Mouse (Mus musculus): ENCODE data around the gene Mcub. TPM values are rescaled to one million over a fixed set of nuclear protein-coding genes. Genes with fewer than 3 reads are reported as not detected.

The Mcub gene
- polyA plus RNA-seq, 1 experiment from 2014 or later, result 4.1 TPM

DNA sequence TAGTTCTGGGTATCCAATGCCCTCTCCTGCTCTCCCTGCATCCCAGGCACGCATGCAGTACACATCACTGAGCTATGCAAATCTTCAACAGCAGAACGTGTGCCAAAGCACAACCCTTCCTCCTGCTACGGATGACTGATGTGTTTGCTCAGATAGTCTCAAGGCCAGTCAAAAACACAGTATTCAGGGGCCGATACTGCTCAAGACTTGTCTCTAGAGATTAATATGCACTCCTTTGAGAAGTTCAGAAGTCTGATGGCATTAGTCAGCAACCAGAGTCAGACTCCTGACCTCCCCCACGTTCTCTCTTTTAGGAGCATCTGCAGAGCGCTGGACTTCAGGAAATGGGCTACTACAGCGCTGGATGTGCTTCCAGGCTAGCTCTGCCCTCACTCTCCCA lies 28.0 kb upstream of the Mcub start:
- H3K27me3 ChIP-seq (replicated peaks; ENCODE audit: control insufficient read depth, insufficient read depth, low read length), result no peaks in the 10 kb centered on the region
- no peaks in the 10 kb centered on the region for H3K9me3 ChIP-seq (ENCODE audit: control insufficient read depth)
- no peak overlapping the region for H3K27ac ChIP-seq (ENCODE audit: low read depth, low read length)
- H3K36me3 ChIP-seq (ENCODE audit: control insufficient read depth, insufficient read depth), result peaks cover 84% of the 10 kb centered on the region
- TF ChIP-seq CTCF (IDR thresholded peaks at IDR 0.05; ENCODE audit: low read depth), result no peak
- ATAC-seq, result no peak
- H3K4me2 ChIP-seq (replicated peaks; ENCODE audit: low read depth), result no peak overlapping the region
- no peak overlapping the region for H3K4me3 ChIP-seq (ENCODE audit: low read depth, low read length)
- H3K4me1 ChIP-seq (replicated peaks; ENCODE audit: control insufficient read depth, insufficient read depth, low read length), result no peaks in the 10 kb centered on the region
- no peak overlapping the region for H3K9ac ChIP-seq (ENCODE audit: low read depth, low read length)
- 64% methylated on average over 7 of the region's 7 CpGs for WGBS

DNA sequence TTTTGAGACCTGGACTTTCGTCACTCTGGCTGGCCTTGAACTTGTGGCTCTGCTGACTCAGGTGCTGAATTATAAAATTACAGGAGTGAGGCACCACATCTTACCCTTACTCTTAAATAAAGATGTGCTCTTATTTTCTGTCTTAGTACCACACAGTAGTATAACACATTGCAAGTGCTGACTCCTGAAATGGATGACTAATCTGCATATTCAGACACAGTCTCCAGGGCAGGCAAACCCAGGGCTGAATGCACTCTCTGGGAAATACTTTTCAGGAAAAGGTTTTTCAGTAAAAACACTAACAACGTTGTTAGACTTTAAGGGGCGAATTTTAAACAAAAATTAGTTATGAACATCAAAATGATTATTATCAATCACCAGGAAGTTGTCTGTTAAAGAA lies 27.3 kb upstream of the Mcub start:
- no peak overlapping the region for H3K27ac ChIP-seq (ENCODE audit: low read depth, low read length)
- H3K27me3 ChIP-seq (replicated peaks; ENCODE audit: control insufficient read depth, insufficient read depth, low read length), result no peaks in the 10 kb centered on the region
- H3K9ac ChIP-seq (ENCODE audit: low read depth, low read length), result no peak overlapping the region
- H3K4me3 ChIP-seq (ENCODE audit: low read depth, low read length), result no peak overlapping the region
- no peaks in the 10 kb centered on the region for H3K4me1 ChIP-seq (replicated peaks; ENCODE audit: control insufficient read depth, insufficient read depth, low read length)
- ATAC-seq, result no peak
- H3K36me3 ChIP-seq (ENCODE audit: control insufficient read depth, insufficient read depth), result peaks cover 84% of the 10 kb centered on the region
- WGBS, result 75% methylated on average over 3 of the region's 3 CpGs
- no peaks in the 10 kb centered on the region for H3K9me3 ChIP-seq (ENCODE audit: control insufficient read depth)
- TF ChIP-seq CTCF (IDR thresholded peaks at IDR 0.05; ENCODE audit: low read depth), result no peak
- H3K4me2 ChIP-seq (replicated peaks; ENCODE audit: low read depth), result no peak overlapping the region

GRCm38 (mm10) chr3:129987297-129987696 lies 17.3 kb upstream of the Mcub start:
- no peak for TF ChIP-seq CTCF (IDR thresholded peaks at IDR 0.05; ENCODE audit: low read depth)
- WGBS, result 98% methylated on average over 13 of the region's 13 CpGs
- H3K27me3 ChIP-seq (replicated peaks; ENCODE audit: control insufficient read depth, insufficient read depth, low read length), result no peaks in the 10 kb centered on the region
- H3K36me3 ChIP-seq (ENCODE audit: control insufficient read depth, insufficient read depth), result peaks cover 83% of the 10 kb centered on the region
- no peak overlapping the region for H3K9ac ChIP-seq (ENCODE audit: low read depth, low read length)
- no peak overlapping the region for H3K4me3 ChIP-seq (ENCODE audit: low read depth, low read length)
- H3K4me1 ChIP-seq (replicated peaks; ENCODE audit: control insufficient read depth, insufficient read depth, low read length), result no peaks in the 10 kb centered on the region
- H3K9me3 ChIP-seq (ENCODE audit: control insufficient read depth), result no peaks in the 10 kb centered on the region
- H3K4me2 ChIP-seq (replicated peaks; ENCODE audit: low read depth), result no peak overlapping the region
- no peak for ATAC-seq
- no peak overlapping the region for H3K27ac ChIP-seq (ENCODE audit: low read depth, low read length)

DNA sequence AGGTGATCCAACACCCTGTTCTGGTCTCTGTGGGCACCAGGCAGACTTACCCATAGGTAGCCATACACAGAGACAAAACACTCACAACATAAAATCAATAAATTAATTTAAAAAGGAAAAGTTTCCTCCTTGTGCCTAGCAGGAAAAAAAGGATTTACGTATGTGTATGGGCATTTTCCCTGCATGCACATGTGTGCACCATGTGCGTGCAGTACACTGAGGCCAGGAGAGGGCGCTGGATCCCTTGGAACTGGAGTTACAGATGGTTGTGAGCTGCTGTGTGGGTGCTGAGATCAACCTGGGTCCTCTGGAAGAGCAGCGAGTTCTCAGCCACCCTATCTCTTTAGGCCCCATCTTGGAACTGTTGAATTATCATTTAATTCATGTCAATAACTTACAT lies 15.3 kb upstream of the Mcub start:
- H3K4me3 ChIP-seq (ENCODE audit: low read depth, low read length), result no peak overlapping the region
- H3K27ac ChIP-seq (ENCODE audit: low read depth, low read length), result no peak overlapping the region
- H3K9ac ChIP-seq (ENCODE audit: low read depth, low read length), result no peak overlapping the region
- H3K4me2 ChIP-seq (replicated peaks; ENCODE audit: low read depth), result no peak overlapping the region
- no peaks in the 10 kb centered on the region for H3K4me1 ChIP-seq (replicated peaks; ENCODE audit: control insufficient read depth, insufficient read depth, low read length)
- peak; percentile 44 for TF ChIP-seq CTCF (IDR thresholded peaks at IDR 0.05; ENCODE audit: low read depth)
- H3K36me3 ChIP-seq (ENCODE audit: control insufficient read depth, insufficient read depth), result peaks cover 71% of the 10 kb centered on the region
- ATAC-seq, result no peak
- no peaks in the 10 kb centered on the region for H3K27me3 ChIP-seq (replicated peaks; ENCODE audit: control insufficient read depth, insufficient read depth, low read length)
- H3K9me3 ChIP-seq (ENCODE audit: control insufficient read depth), result no peaks in the 10 kb centered on the region
- 89% methylated on average over 4 of the region's 4 CpGs for WGBS

GRCm38 (mm10) chr3:129984797-129985196 lies 14.8 kb upstream of the Mcub start:
- no peaks in the 10 kb centered on the region for H3K4me1 ChIP-seq (replicated peaks; ENCODE audit: control insufficient read depth, insufficient read depth, low read length)
- 95% methylated on average over 5 of the region's 5 CpGs for WGBS

GRCm38 (mm10) chr3:129982271-129982670 lies 12.3 kb upstream of the Mcub start:
- H3K36me3 ChIP-seq (ENCODE audit: control insufficient read depth, insufficient read depth), result peaks cover 41% of the 10 kb centered on the region

More at GRCm38 (mm10) chr3:129984797-129985196, 14.8 kb upstream of the Mcub start:
- TF ChIP-seq CTCF (IDR thresholded peaks at IDR 0.05; ENCODE audit: low read depth), result no peak
- H3K4me2 ChIP-seq (replicated peaks; ENCODE audit: low read depth), result no peak overlapping the region
- no peak overlapping the region for H3K27ac ChIP-seq (ENCODE audit: low read depth, low read length)
- H3K27me3 ChIP-seq (replicated peaks; ENCODE audit: control insufficient read depth, insufficient read depth, low read length), result no peaks in the 10 kb centered on the region
- no peak for ATAC-seq
- no peak overlapping the region for H3K4me3 ChIP-seq (ENCODE audit: low read depth, low read length)
- no peaks in the 10 kb centered on the region for H3K9me3 ChIP-seq (ENCODE audit: control insufficient read depth)
- H3K9ac ChIP-seq (ENCODE audit: low read depth, low read length), result no peak overlapping the region
- H3K36me3 ChIP-seq (ENCODE audit: control insufficient read depth, insufficient read depth), result peaks cover 66% of the 10 kb centered on the region

DNA sequence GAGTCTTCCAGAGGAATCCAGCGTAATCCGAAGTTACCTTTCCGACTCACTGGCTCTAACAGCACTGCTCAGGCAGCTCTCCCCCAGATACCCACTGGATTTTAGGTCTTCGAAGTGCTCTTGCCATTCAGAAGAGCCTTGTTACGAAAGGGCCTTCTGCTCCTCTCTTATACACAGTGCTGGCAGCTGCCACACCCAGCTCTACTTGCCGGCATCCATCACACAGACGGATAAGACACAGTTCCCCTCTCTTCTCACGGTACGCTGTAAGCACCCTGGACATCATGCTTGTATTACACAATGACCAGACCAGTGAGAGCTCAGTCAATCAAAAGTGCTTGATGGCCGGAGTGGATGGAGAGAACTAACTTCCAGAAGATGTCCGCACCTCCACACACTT lies 11.8 kb upstream of the Mcub start:
- Histone ChIP-seq H3K4me3 (ENCODE audit: low read depth, low read length) (no peak overlapping the region), H3K9me3 (ENCODE audit: control insufficient read depth) (no peaks in the 10 kb centered on the region), H3K27ac (ENCODE audit: low read depth, low read length) (no peak overlapping the region), H3K4me2 (replicated peaks; ENCODE audit: low read depth) (no peak overlapping the region), H3K27me3 (replicated peaks; ENCODE audit: control insufficient read depth, insufficient read depth, low read length) (no peaks in the 10 kb centered on the region), H3K9ac (ENCODE audit: low read depth, low read length) (no peak overlapping the region), H3K4me1 (replicated peaks; ENCODE audit: control insufficient read depth, insufficient read depth, low read length) (no peaks in the 10 kb centered on the region), H3K36me3 (ENCODE audit: control insufficient read depth, insufficient read depth) (peaks cover 36% of the 10 kb centered on the region)
- no peak for TF ChIP-seq CTCF (IDR thresholded peaks at IDR 0.05; ENCODE audit: low read depth)
- no peak for ATAC-seq
- WGBS, result 84% methylated on average over 11 of the region's 11 CpGs

More at GRCm38 (mm10) chr3:129982271-129982670, 12.3 kb upstream of the Mcub start:
- Histone ChIP-seq H3K4me2 (replicated peaks; ENCODE audit: low read depth) (no peak overlapping the region), H3K9ac (ENCODE audit: low read depth, low read length) (no peak overlapping the region), H3K27me3 (replicated peaks; ENCODE audit: control insufficient read depth, insufficient read depth, low read length) (no peaks in the 10 kb centered on the region), H3K9me3 (ENCODE audit: control insufficient read depth) (no peaks in the 10 kb centered on the region), H3K27ac (ENCODE audit: low read depth, low read length) (no peak overlapping the region), H3K4me1 (replicated peaks; ENCODE audit: control insufficient read depth, insufficient read depth, low read length) (no peaks in the 10 kb centered on the region), H3K4me3 (ENCODE audit: low read depth, low read length) (no peak overlapping the region)
- no peak for ATAC-seq
- WGBS, result 72% methylated on average over 5 of the region's 5 CpGs
- TF ChIP-seq CTCF (IDR thresholded peaks at IDR 0.05; ENCODE audit: low read depth), result no peak
